Mouse (Mus musculus) ES-E14 (cell line): ENCODE measurements around the gene Tead1.

ENCODE experiments used
- HCFC1 ChIP-seq: IDR thresholded peaks from 2 replicates; pipeline ENCODE4 v1.6.1; 2012; ENCODE audit warnings: low read length, inconsistent platforms, borderline replicate concordance; ENCODE audit not compliant: insufficient read depth
- MAFK ChIP-seq: IDR thresholded peaks from 2 replicates; pipeline ENCODE4 v1.6.1; 2014; ENCODE audit warnings: mild to moderate bottlenecking, low read depth, low read length, inconsistent platforms; ENCODE audit not compliant: insufficient read depth
- ZC3H11A ChIP-seq: IDR thresholded peaks from 2 replicates; pipeline ENCODE4 v1.6.1; 2012; ENCODE audit warnings: low read depth, mild to moderate bottlenecking, inconsistent platforms, low read length, borderline replicate concordance

GRCm38 (mm10) chr7:112868551-112869465, 189.7 kb downstream of the Tead1 start:
- no peak for TF ChIP-seq MAFK
- TF ChIP-seq HCFC1, result no peak
- TF ChIP-seq ZC3H11A, result 0 out of 2 replicates have a peak, but pooled peaks have one; percentile 31
